Mouse (Mus musculus): ENCODE results near the gene Gm13272.
A peak's percentile ranks its signal among the peaks of the same experiment; 100 is the strongest.
"Not testable (repeated sequence)": the region's sequence is repeated elsewhere in the genome, so short reads cannot be mapped to it uniquely, and the experiment has no call there.

Gm13272 gene

GRCm38 (mm10) chr4:88779550-88779949 lies at the start of gene Gm13272:
Gene Gm13272 (plus strand): TSS chr4:88779850.
- DNase-seq (ENCODE audit: low spot score): not testable (repeated sequence)

- peak; percentile 73 for DNase-seq (ENCODE audit: low spot score)
Measured at GRCm38 (mm10) chr4:88738480-88738879, 41.2 kb upstream of the Gm13272 start.

GRCm38 (mm10) chr4:88739036-88739435 lies 40.6 kb upstream of the Gm13272 start:
- DNase-seq (ENCODE audit: low spot score): no peak

GRCm38 (mm10) chr4:88741426-88741825 lies 38.2 kb upstream of the Gm13272 start:
- no peak for DNase-seq (ENCODE audit: low spot score)

- DNase-seq (ENCODE audit: low spot score): no peak
Measured at GRCm38 (mm10) chr4:88742771-88743371, 36.8 kb upstream of the Gm13272 start.

- DNase-seq (ENCODE audit: low spot score): no peak
Measured at GRCm38 (mm10) chr4:88744207-88744606, 35.4 kb upstream of the Gm13272 start.

- DNase-seq (ENCODE audit: low spot score): no peak
Measured at GRCm38 (mm10) chr4:88749926-88750325, 29.7 kb upstream of the Gm13272 start.

- DNase-seq (ENCODE audit: low spot score): peak; percentile 76
Measured at GRCm38 (mm10) chr4:88754818-88755340, 24.8 kb upstream of the Gm13272 start, which contains the start of gene Gm13271. Gene Gm13271 (plus strand): TSS chr4:88754868.

GRCm38 (mm10) chr4:88756581-88757513 lies 22.8 kb upstream of the Gm13272 start:
- DNase-seq (ENCODE audit: low spot score): not testable (repeated sequence)

- peak; percentile 95 for DNase-seq (ENCODE audit: low spot score)
Measured at GRCm38 (mm10) chr4:88757628-88758031, 22.0 kb upstream of the Gm13272 start.

- peak; percentile 41 for DNase-seq (ENCODE audit: low spot score)
Measured at GRCm38 (mm10) chr4:88758751-88759150, 20.9 kb upstream of the Gm13272 start.

GRCm38 (mm10) chr4:88759610-88760268 lies 19.9 kb upstream of the Gm13272 start, which contains the start of gene Gm13283:
Gene Gm13283 (plus strand): TSS chr4:88760119.
- DNase-seq (ENCODE audit: low spot score): peak; percentile 49

- DNase-seq (ENCODE audit: low spot score): peak; percentile 56
Measured at GRCm38 (mm10) chr4:88760431-88760830, 19.2 kb upstream of the Gm13272 start.

GRCm38 (mm10) chr4:88761776-88762175 lies 17.9 kb upstream of the Gm13272 start:
- DNase-seq (ENCODE audit: low spot score): peak; percentile 83

- DNase-seq (ENCODE audit: low spot score): not testable (repeated sequence)
Measured at GRCm38 (mm10) chr4:88762341-88762740, 17.3 kb upstream of the Gm13272 start.

GRCm38 (mm10) chr4:88763384-88764018 lies 16.1 kb upstream of the Gm13272 start:
- not testable (repeated sequence) for DNase-seq (ENCODE audit: low spot score)

- DNase-seq (ENCODE audit: low spot score): not testable (repeated sequence)
Measured at GRCm38 (mm10) chr4:88773534-88773933, 6.1 kb upstream of the Gm13272 start, which contains the start of gene Gm13290. Gene Gm13290 (plus strand): TSS chr4:88773834.

- not testable (repeated sequence) for DNase-seq (ENCODE audit: low spot score)
Measured at GRCm38 (mm10) chr4:88776622-88777021, 3.0 kb upstream of the Gm13272 start, which contains the start of gene Gm13289. Gene Gm13289 (plus strand): TSS chr4:88776922.

- not testable (repeated sequence) for DNase-seq (ENCODE audit: low spot score)
Measured at GRCm38 (mm10) chr4:88780320-88780719, 670 bp downstream of the Gm13272 start.

- not testable (repeated sequence) for DNase-seq (ENCODE audit: low spot score)
Measured at GRCm38 (mm10) chr4:88781831-88782230, 2.2 kb downstream of the Gm13272 start, which contains the start of gene Ifnz. Gene Ifnz (plus strand): TSS chr4:88782131.

GRCm38 (mm10) chr4:88782335-88782734 lies 2.7 kb downstream of the Gm13272 start:
- not testable (repeated sequence) for DNase-seq (ENCODE audit: low spot score)

Data from layer of hippocampus, adult 11-12 months (tissue).